Mouse (Mus musculus) ES-Bruce4 (cell line): ENCODE data around the gene Usp12. TPM values are rescaled to one million over a fixed set of nuclear protein-coding genes. Genes with fewer than 3 reads are reported as not detected.

ENCODE experiments used
- H3K27ac ChIP-seq: 2 replicates; pipeline ENCODE4 v1.5.1; 2012; ENCODE audit warnings: low read length, inconsistent platforms; ENCODE audit not compliant: insufficient read depth
- H3K27me3 ChIP-seq: 2 replicates; pipeline ENCODE4 v1.6.1; 2012; ENCODE audit warnings: mild to moderate bottlenecking, low read length, inconsistent platforms; ENCODE audit not compliant: control insufficient read depth, poor library complexity, insufficient read depth, severe bottlenecking
- H3K36me3 ChIP-seq: 2 replicates; pipeline ENCODE4 v1.6.1; 2012; ENCODE audit warnings: inconsistent platforms, mild to moderate bottlenecking, low read length, moderate library complexity; ENCODE audit not compliant: control insufficient read depth, poor library complexity, insufficient read depth, severe bottlenecking
- H3K4me1 ChIP-seq: one replicate; pipeline ENCODE4 v1.8.1; 2011; ENCODE audit warnings: low read length; ENCODE audit not compliant: control insufficient read depth, insufficient read depth
- H3K4me3 ChIP-seq: 2 replicates; pipeline ENCODE4 v1.5.1; 2011; ENCODE audit warnings: low read depth, mild to moderate bottlenecking, low read length
- H3K9ac ChIP-seq: 2 replicates; pipeline ENCODE4 v1.6.1; 2012; ENCODE audit warnings: low read depth, mild to moderate bottlenecking, inconsistent platforms; ENCODE audit not compliant: poor library complexity, severe bottlenecking
- H3K9me3 ChIP-seq: replicated peaks from 2 replicates; pipeline ENCODE4 v1.6.1; 2012; ENCODE audit warnings: mild to moderate bottlenecking, low read length, inconsistent platforms; ENCODE audit not compliant: control insufficient read depth, poor library complexity, insufficient read depth, severe bottlenecking
- CTCF ChIP-seq: IDR thresholded peaks from one replicate; pipeline ENCODE4 v1.8.1; 2011; ENCODE audit warnings: low read depth, low read length
- EP300 ChIP-seq: IDR thresholded peaks from 2 replicates; pipeline ENCODE4 v1.6.1; 2011; ENCODE audit warnings: low read depth, low read length; ENCODE audit not compliant: insufficient read depth
- POLR2A ChIP-seq: IDR thresholded peaks from one replicate; pipeline ENCODE4 v1.8.1; 2011; ENCODE audit warnings: low read length; ENCODE audit not compliant: insufficient read depth
- polyA plus RNA-seq: library from polyadenylated mRNA; stranded (reverse); fragments of >200 nt; gene quantifications from 2 replicates; pipeline ENCODE4 v1.2.4, GENCODE M21; 2011; ENCODE audit warnings: low read depth; ENCODE audit not compliant: missing spikeins, insufficient read depth, insufficient read length

Usp12 gene
- polyA plus RNA-seq, 1 experiment: 57.2 TPM

DNA sequence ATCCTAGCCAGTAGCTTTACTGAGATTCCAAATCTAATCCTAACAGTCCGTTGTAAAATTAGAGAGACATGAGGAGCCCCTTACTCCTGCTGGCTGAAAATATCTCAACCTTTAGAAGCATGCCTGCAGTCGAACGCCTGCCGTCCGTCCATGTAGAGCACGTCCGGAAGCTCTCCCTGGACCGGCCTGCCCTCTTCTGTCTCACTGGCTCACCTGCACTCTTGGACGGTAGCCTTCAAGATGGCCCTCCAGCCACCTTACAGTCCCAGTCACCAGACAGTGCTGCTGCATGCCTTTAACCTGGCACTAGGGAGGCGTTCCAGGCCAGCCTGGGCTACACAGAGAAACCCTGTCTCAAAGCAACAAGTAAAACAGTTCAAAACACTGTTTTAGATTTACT, 11.5 kb downstream of the Usp12 start:
- Histone ChIP-seq H3K36me3 (no peaks in the 10 kb centered on the region), H3K4me1 (peaks cover 1% of the 10 kb centered on the region), H3K4me3 (no peak overlapping the region), H3K9me3 (no peaks in the 10 kb centered on the region), H3K27me3 (no peaks in the 10 kb centered on the region), H3K27ac (no peak overlapping the region), H3K9ac (no peak overlapping the region)
- TF ChIP-seq EP300 (no peak), POLR2A (no peak), CTCF (peak; percentile 43)

DNA sequence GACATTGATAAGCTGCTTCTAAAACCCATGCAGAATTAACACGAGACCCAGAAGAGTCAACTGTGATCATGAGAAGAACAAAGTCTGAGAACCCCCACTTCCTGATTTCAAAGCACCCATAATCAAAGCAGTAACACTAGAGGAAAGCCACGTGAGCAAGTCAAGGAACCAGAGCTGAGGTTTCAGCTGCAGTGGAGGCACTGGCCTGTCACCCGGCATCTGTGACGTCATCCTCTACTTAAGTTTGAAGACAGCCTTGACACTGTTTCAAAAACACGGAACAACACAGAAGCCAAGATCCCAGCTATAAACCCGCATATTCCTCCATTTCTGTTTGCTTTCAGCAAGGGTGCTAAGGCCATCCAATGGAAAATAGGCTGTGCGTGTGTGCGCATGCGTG, 13.1 kb downstream of the Usp12 start:
- TF ChIP-seq EP300 (no peak), CTCF (no peak), POLR2A (no peak)
- H3K27me3 ChIP-seq: no peaks in the 10 kb centered on the region
- no peak overlapping the region for H3K9ac ChIP-seq
- peaks cover 4% of the 10 kb centered on the region for H3K4me1 ChIP-seq
- H3K4me3 ChIP-seq: no peak overlapping the region
- H3K27ac ChIP-seq: no peak overlapping the region
- H3K9me3 ChIP-seq: no peaks in the 10 kb centered on the region
- H3K36me3 ChIP-seq: no peaks in the 10 kb centered on the region

DNA sequence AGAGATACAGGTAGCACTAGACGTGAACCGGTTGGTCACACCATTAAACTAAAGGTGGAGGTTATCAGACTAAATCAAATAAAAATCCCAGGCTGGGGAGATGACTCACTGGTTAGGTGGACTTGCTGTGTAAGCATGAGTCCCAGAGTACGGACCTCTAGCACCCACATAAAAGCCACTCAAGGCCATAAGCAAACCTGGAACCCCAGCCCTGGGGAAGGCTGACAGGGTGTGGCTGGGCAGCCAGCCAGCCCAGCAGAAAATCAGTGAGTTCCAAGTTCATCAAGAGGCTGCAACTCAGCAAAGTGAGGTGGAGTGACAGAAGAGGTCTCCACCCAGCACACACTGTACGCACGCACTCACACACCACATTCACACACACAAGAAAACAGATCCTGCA, 14.9 kb downstream of the Usp12 start:
- no peak for TF ChIP-seq EP300
- TF ChIP-seq POLR2A: no peak
- no peak for TF ChIP-seq CTCF
- Histone ChIP-seq H3K27me3 (no peaks in the 10 kb centered on the region), H3K9me3 (no peaks in the 10 kb centered on the region), H3K27ac (no peak overlapping the region), H3K9ac (no peak overlapping the region), H3K4me3 (no peak overlapping the region), H3K4me1 (peaks cover 4% of the 10 kb centered on the region), H3K36me3 (no peaks in the 10 kb centered on the region)

DNA sequence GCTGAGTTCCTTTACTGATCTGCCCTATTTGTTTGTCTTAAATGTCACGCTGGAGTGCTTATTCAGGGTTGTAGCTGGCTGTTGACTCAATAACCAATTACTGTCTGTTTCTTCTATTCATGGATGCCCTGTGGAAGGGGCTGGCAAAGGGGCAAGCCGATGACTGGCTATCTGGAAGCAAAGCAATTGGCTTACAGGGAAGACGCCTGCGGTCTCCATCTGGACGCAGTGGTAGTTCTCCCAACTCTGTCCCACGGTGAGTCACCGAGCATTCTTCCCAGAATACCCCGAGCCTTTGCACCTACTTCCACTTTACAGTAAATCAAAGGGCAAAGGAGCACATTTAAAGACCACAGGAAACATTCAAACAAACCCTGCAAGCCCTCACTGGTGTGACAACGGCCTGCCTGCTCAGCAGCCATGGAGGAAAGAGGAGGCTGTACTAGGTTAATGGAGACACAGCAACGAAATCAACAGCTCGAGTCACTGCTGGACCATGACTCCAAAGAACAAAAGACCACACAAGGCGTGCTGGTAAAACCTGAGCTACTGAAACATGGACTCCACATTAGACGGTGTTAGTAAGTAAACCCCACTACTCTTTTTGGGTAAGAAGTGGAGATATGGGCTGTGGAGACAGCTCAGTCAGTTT, 17.7 kb downstream of the Usp12 start:
- Histone ChIP-seq H3K27ac (no peak overlapping the region), H3K9ac (no peak overlapping the region), H3K4me3 (no peak overlapping the region), H3K36me3 (no peaks in the 10 kb centered on the region), H3K4me1 (peaks cover 4% of the 10 kb centered on the region), H3K9me3 (no peaks in the 10 kb centered on the region), H3K27me3 (no peaks in the 10 kb centered on the region)
- TF ChIP-seq POLR2A: no peak
- TF ChIP-seq CTCF: no peak
- TF ChIP-seq EP300: no peak

DNA sequence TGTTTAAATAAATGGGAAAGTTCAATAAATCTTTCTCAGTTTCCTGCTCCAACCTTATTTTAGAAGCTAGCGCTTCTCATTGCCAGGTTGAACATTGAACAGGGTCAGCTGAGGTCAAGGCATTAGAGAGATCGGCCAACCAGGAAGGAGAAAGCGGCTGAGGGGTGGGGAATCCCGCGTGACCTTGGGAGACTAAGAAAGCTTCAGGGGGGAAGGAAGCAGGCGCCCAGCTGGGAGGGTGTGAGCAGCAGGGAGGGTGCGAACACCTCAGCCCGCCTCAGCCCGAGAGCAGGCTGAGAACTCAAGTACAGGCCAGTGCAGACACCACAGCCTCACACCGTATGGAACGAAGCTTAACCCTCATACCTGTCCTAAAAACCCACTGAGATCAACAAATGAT, 22.8 kb downstream of the Usp12 start:
- H3K4me1 ChIP-seq: peaks cover 2% of the 10 kb centered on the region
- H3K36me3 ChIP-seq: no peaks in the 10 kb centered on the region
- H3K4me3 ChIP-seq: no peak overlapping the region
- TF ChIP-seq CTCF (no peak), EP300 (peak; percentile 74; the same call in 1 of the 2 replicates)
- no peak overlapping the region for H3K27ac ChIP-seq
- no peaks in the 10 kb centered on the region for H3K27me3 ChIP-seq
- no peak overlapping the region for H3K9ac ChIP-seq
- no peaks in the 10 kb centered on the region for H3K9me3 ChIP-seq

DNA sequence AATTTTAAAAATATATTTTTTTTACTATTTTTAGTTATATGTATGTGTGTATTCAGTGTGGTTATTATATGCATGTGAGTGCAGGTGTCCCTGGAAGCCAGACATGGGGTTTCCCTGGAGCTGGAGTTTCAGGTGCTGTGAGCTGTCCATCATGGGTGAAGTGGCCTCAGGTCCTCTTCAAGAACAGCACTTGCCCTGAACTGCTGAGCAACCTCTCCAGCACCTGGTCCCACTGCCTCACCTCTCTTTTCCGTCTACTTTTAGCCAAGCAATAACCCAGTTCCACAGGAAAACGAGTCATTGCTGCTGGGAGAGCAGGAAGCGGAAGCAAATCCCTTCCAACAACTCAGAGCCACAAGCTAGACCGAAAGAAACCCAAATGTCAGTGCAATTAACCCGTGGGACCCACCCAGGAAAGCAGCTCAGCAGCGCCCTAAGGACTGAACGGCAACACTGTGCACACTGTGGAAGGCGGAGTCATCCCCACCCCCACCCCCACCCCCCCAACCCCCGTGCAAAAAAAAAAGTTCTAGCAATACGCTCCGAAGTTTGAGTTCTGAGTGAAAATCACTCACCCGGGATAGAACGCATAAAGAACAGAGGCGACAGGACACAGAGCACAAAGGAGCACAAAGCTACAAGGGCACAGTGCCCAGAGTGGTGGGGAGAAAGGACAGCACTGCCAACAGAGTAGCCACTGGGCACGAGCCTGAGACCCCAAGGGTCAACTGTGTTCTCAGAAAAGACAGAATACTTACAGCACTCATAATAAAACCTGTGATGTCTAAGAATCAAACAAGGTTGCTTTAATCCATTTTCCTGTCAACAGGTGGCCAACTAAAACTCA, 24.6 kb downstream of the Usp12 start:
- H3K4me3 ChIP-seq: no peak overlapping the region
- H3K4me1 ChIP-seq: peaks cover 4% of the 10 kb centered on the region
- no peak overlapping the region for H3K27ac ChIP-seq
- no peaks in the 10 kb centered on the region for H3K9me3 ChIP-seq
- H3K9ac ChIP-seq: no peak overlapping the region
- H3K36me3 ChIP-seq: no peaks in the 10 kb centered on the region
- no peaks in the 10 kb centered on the region for H3K27me3 ChIP-seq
- TF ChIP-seq POLR2A: no peak
- no peak for TF ChIP-seq CTCF
- TF ChIP-seq EP300: no peak
